Mouse (Mus musculus) testis, adult 2 months (tissue): ENCODE results near the gene Cacna1a.

Experiments
- CTCF ChIP-seq: fragments of 200-500 bp; IDR thresholded peaks from 2 replicates; pipeline ENCODE4 v1.5.1; 2012; ENCODE audit warnings: low read depth, mild to moderate bottlenecking, inconsistent platforms, low read length, moderate library complexity; ENCODE audit not compliant: control insufficient read depth, insufficient read depth, insufficient replicate concordance
- POLR2A ChIP-seq: fragments of 200-500 bp; IDR thresholded peaks from 2 replicates; pipeline ENCODE4 v1.6.1; 2012; ENCODE audit warnings: low read depth, mild to moderate bottlenecking, inconsistent platforms, low read length, moderate library complexity; ENCODE audit not compliant: control insufficient read depth

- TF ChIP-seq CTCF (no peak), POLR2A (no peak)
These were observed 277.2 kb downstream of the Cacna1a start for GRCm38 (mm10) chr8:84665385-84665893.
